Mouse (Mus musculus) bone marrow, adult 2 months (tissue): ENCODE data around the gene Parp1. TPM values are rescaled to one million over a fixed set of nuclear protein-coding genes. Genes with fewer than 3 reads are reported as not detected.
A peak's percentile ranks its signal among the peaks of the same experiment; 100 is the strongest.

ENCODE experiments used
- H3K27ac ChIP-seq: fragments of 200-500 bp; 2 replicates; pipeline ENCODE4 v1.5.1; 2012; ENCODE audit warnings: low read depth, mild to moderate bottlenecking, control low read depth, inconsistent platforms, low read length; ENCODE audit not compliant: control insufficient read depth, poor library complexity, insufficient read depth
- H3K4me1 ChIP-seq: fragments of 200-500 bp; 2 replicates; pipeline ENCODE4 v1.6.1; 2011; ENCODE audit warnings: low read length; ENCODE audit not compliant: control insufficient read depth, insufficient read depth
- H3K4me3 ChIP-seq: fragments of 200-500 bp; replicated peaks from 2 replicates; pipeline ENCODE3; 2011; ENCODE audit warnings: mild to moderate bottlenecking, low read depth, low read length, control low read depth; ENCODE audit not compliant: control insufficient read depth
- CTCF ChIP-seq: fragments of 200-500 bp; IDR thresholded peaks from 2 replicates; pipeline ENCODE4 v1.5.1; 2011; ENCODE audit warnings: low read length, control low read depth; ENCODE audit not compliant: control insufficient read depth, insufficient read depth
- POLR2A ChIP-seq: fragments of 200-500 bp; IDR thresholded peaks from 2 replicates; pipeline ENCODE4 v1.6.1; 2011; ENCODE audit warnings: low read depth, mild to moderate bottlenecking, control low read depth, low read length, borderline replicate concordance; ENCODE audit not compliant: control insufficient read depth
- WGBS: fragments of 180-500 bp; shearing (Covaris S2); methylation state at CpG from one replicate; pipeline ENCODE4 v1.1.7; 2018; 5-methylcytosine and 5-hydroxymethylcytosine counted together
- polyA plus RNA-seq: library from polyadenylated mRNA; stranded (reverse); fragments of >200 nt; gene quantifications from 2 replicates; pipeline ENCODE4 v1.2.4, GENCODE M21; 2011; ENCODE audit warnings: low replicate concordance; ENCODE audit not compliant: missing spikeins, insufficient read depth, insufficient read length

Gene Parp1
- polyA plus RNA-seq, result 22.0 and 57.7 TPM in 2 replicates

- under 1% methylated on average over 67 of the region's 67 CpGs for WGBS
- H3K4me1 ChIP-seq, result peaks cover 4% of the 10 kb centered on the region; the same call in 1 of the 2 replicates
These were observed at the start of gene Parp1 for GRCm38 (mm10) chr1:180568761-180569452. TSS of gene Parp1 (plus strand) at chr1:180568924.

GRCm38 (mm10) chr1:180519520-180519919 is 49.2 kb upstream of the Parp1 start:
- no peak for TF ChIP-seq CTCF
- no peak for TF ChIP-seq POLR2A
- no peak overlapping the region for H3K27ac ChIP-seq
- 30% methylated on average over 8 of the region's 8 CpGs for WGBS
- H3K4me1 ChIP-seq, result no peaks in the 10 kb centered on the region; the same call in 1 of the 2 replicates
- no peak overlapping the region for H3K4me3 ChIP-seq

More at GRCm38 (mm10) chr1:180568761-180569452, at the start of gene Parp1:
- TF ChIP-seq CTCF (no peak), POLR2A (peak; percentile 73; the same call in 1 of the 2 replicates)
- Histone ChIP-seq H3K4me3 (peak within 1 kb of the TSS; percentile 92), H3K27ac (peak within 1 kb of the TSS; percentile 82)

- TF ChIP-seq POLR2A, result no peak
- no peak for TF ChIP-seq CTCF
- 75% methylated on average over 7 of the region's 7 CpGs for WGBS
- Histone ChIP-seq H3K27ac (no peak overlapping the region), H3K4me1 (no peaks in the 10 kb centered on the region; the same call in 1 of the 2 replicates), H3K4me3 (no peak overlapping the region)
These were observed 48.5 kb upstream of the Parp1 start for GRCm38 (mm10) chr1:180520190-180520589.

- Histone ChIP-seq H3K4me3 (no peak overlapping the region), H3K4me1 (no peaks in the 10 kb centered on the region; the same call in 1 of the 2 replicates), H3K27ac (no peak overlapping the region)
- WGBS, result 72% methylated on average over 2 of the region's 2 CpGs
- TF ChIP-seq CTCF (no peak), POLR2A (no peak)
These were observed 45.4 kb upstream of the Parp1 start for GRCm38 (mm10) chr1:180523320-180523719.

GRCm38 (mm10) chr1:180525301-180525700 is 43.4 kb upstream of the Parp1 start:
- 77% methylated on average over 1 of the region's 1 CpGs for WGBS
- TF ChIP-seq CTCF (no peak), POLR2A (no peak)
- Histone ChIP-seq H3K27ac (no peak overlapping the region), H3K4me1 (peaks cover 1% of the 10 kb centered on the region; the same call in 1 of the 2 replicates), H3K4me3 (no peak overlapping the region)

GRCm38 (mm10) chr1:180529847-180530246 is 38.9 kb upstream of the Parp1 start:
- WGBS, result 87% methylated on average over 7 of the region's 7 CpGs
- Histone ChIP-seq H3K27ac (no peak overlapping the region), H3K4me3 (no peak overlapping the region), H3K4me1 (peaks cover 1% of the 10 kb centered on the region; the same call in 1 of the 2 replicates)
- TF ChIP-seq POLR2A (no peak), CTCF (no peak)

GRCm38 (mm10) chr1:180530457-180531263 is 38.1 kb upstream of the Parp1 start:
- TF ChIP-seq CTCF (no peak), POLR2A (no peak)
- H3K4me1 ChIP-seq, result peaks cover 1% of the 10 kb centered on the region; the same call in 1 of the 2 replicates
- H3K27ac ChIP-seq, result no peak overlapping the region
- 63% methylated on average over 8 of the region's 8 CpGs for WGBS
- H3K4me3 ChIP-seq, result no peak overlapping the region

- H3K27ac ChIP-seq, result no peak overlapping the region
- H3K4me1 ChIP-seq, result peaks cover 1% of the 10 kb centered on the region; the same call in 1 of the 2 replicates
- TF ChIP-seq POLR2A (no peak), CTCF (no peak)
- H3K4me3 ChIP-seq, result no peak overlapping the region
- WGBS, result 88% methylated on average over 11 of the region's 11 CpGs
These were observed 36.1 kb upstream of the Parp1 start for GRCm38 (mm10) chr1:180532671-180533070.
